Mouse (Mus musculus) heart, adult 2 months (tissue): Measurements from ENCODE around the gene Nos1ap.

Source experiments
- CTCF ChIP-seq: fragments of 200-600 bp; IDR thresholded peaks from 2 replicates; pipeline ENCODE4 v1.8.1; 2022; ENCODE audit warnings: antibody characterized with exemption, mild to moderate bottlenecking, moderate library complexity
- EP300 ChIP-seq: fragments of 200-500 bp; IDR thresholded peaks from 2 replicates; pipeline ENCODE4 v1.6.1; 2011; ENCODE audit warnings: low read depth, low read length, control low read depth; ENCODE audit not compliant: insufficient read depth
- POLR2A ChIP-seq: fragments of 200-500 bp; IDR thresholded peaks from 2 replicates; pipeline ENCODE4 v1.6.1; 2011; ENCODE audit warnings: mild to moderate bottlenecking, low read depth, low read length, control low read depth; ENCODE audit not compliant: insufficient read depth

DNA sequence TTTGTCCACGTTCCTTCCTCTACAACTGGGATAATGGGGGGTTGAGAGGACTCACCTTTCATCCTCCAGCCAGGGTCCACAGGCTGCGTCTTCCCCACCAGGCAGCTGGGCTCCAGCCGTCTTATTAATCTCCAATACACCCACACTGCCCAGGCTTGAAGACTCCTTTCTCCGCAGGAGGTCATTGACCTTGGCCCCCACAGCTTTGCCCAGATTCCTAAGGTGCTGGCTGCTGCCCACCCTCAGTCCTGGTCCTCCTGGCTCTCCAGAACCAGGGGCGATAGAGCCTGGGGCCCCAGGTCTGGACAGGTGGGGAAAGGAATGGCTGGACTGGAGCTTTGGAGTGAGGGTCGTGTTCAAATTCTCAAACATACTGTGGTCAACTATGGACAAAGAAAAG, 287.2 kb downstream of the Nos1ap start:
- TF ChIP-seq CTCF (no peak), EP300 (no peak), POLR2A (no peak)
